Mouse (Mus musculus) forebrain, embryonic 16.5 days (tissue): Measurements from ENCODE around the gene Ergic1. TPM values are rescaled to one million over a fixed set of nuclear protein-coding genes. Genes with fewer than 3 reads are reported as not detected.

Source experiments
- ATAC-seq: fragments of 200-750 bp; cut with Nextera tagmentation; 2 replicates; pipeline ENCODE4 v1.8.0; 2017; ENCODE audit warnings: mild to moderate bottlenecking, moderate library complexity
- H3K27ac ChIP-seq: fragments of 300-500 bp; sonication (generic); 2 replicates; pipeline ENCODE4 v1.5.1; 2014; ENCODE audit warnings: low read length, control low read depth
- H3K27me3 ChIP-seq: fragments of 300-500 bp; sonication (generic); replicated peaks from 2 replicates; pipeline ENCODE4 v1.6.1; 2014; ENCODE audit warnings: low read length; ENCODE audit not compliant: control insufficient read depth, insufficient read depth
- H3K36me3 ChIP-seq: fragments of 300-500 bp; sonication (generic); 2 replicates; pipeline ENCODE4 v1.6.1; 2014; ENCODE audit not compliant: control insufficient read depth, insufficient read depth
- H3K4me1 ChIP-seq: fragments of 300-500 bp; sonication (generic); replicated peaks from 2 replicates; pipeline ENCODE4 v1.6.1; 2014; ENCODE audit warnings: low read length; ENCODE audit not compliant: control insufficient read depth, insufficient read depth
- H3K4me2 ChIP-seq: fragments of 300-500 bp; sonication (generic); 2 replicates; pipeline ENCODE4 v1.6.1; 2014; ENCODE audit warnings: mild to moderate bottlenecking, low read length, control low read depth
- H3K4me3 ChIP-seq: fragments of 300-500 bp; sonication (generic); replicated peaks from 2 replicates; pipeline ENCODE4 v1.5.1; 2014; ENCODE audit warnings: mild to moderate bottlenecking, low read length, control low read depth
- H3K9ac ChIP-seq: fragments of 300-500 bp; sonication (generic); replicated peaks from 2 replicates; pipeline ENCODE4 v1.6.1; 2014; ENCODE audit warnings: low read depth, low read length, control low read depth
- H3K9me3 ChIP-seq: fragments of 300-500 bp; sonication (generic); 2 replicates; pipeline ENCODE4 v1.6.1; 2016; ENCODE audit warnings: low read length; ENCODE audit not compliant: control insufficient read depth
- WGBS: fragments of 180-500 bp; shearing (Covaris S2); extraction: QIAGEN DNeasy Blood & Tissue Kit; methylation state at CpG from one replicate; pipeline ENCODE4 v1.1.7; 2014; 5-methylcytosine and 5-hydroxymethylcytosine counted together
- polyA plus RNA-seq: library from polyadenylated mRNA; unstranded; fragments of >200 nt; fragmentation: Nextera tagmentation; extraction: Ambion mirVana; gene quantifications from 2 replicates; pipeline ENCODE4 v1.2.1, GENCODE M21; 2015

Gene Ergic1
- polyA plus RNA-seq, 1 experiment from 2014 or later = 113 TPM

- Histone ChIP-seq H3K9me3 (no peaks in the 10 kb centered on the region), H3K27me3 (no peaks in the 10 kb centered on the region), H3K9ac (no peak overlapping the region), H3K27ac (no peak overlapping the region), H3K4me3 (no peak overlapping the region), H3K4me1 (peaks cover 10% of the 10 kb centered on the region), H3K36me3 (peaks cover 5% of the 10 kb centered on the region), H3K4me2 (no peak overlapping the region)
- no peak for ATAC-seq
- 88% methylated on average over 5 of the region's 5 CpGs for WGBS
These were observed 100.9 kb downstream of the Ergic1 start for GRCm38 (mm10) chr17:26662204-26662603.

- H3K36me3 ChIP-seq = no peaks in the 10 kb centered on the region
- 1% methylated on average over 28 of the region's 28 CpGs for WGBS
- H3K9me3 ChIP-seq = no peaks in the 10 kb centered on the region
- no peak within 1 kb of the TSS; the same call in 1 of the 2 replicates for H3K27ac ChIP-seq
- peak within 1 kb of the TSS; percentile 99 for H3K4me2 ChIP-seq
- H3K27me3 ChIP-seq = no peaks in the 10 kb centered on the region
- H3K4me1 ChIP-seq = peaks cover 10% of the 10 kb centered on the region
- H3K9ac ChIP-seq = peak within 1 kb of the TSS; percentile 71
- peak; percentile 92 for ATAC-seq
- H3K4me3 ChIP-seq = peak within 1 kb of the TSS; percentile 73
These were observed 101.8 kb downstream of the Ergic1 start, which contains the start of gene Atp6v0e for GRCm38 (mm10) chr17:26662978-26663683. Gene Atp6v0e, plus strand, starts transcription at chr17:26663231.

GRCm38 (mm10) chr17:26665600-26665999 is 104.3 kb downstream of the Ergic1 start:
- Histone ChIP-seq H3K27me3 (no peaks in the 10 kb centered on the region), H3K4me2 (no peak overlapping the region), H3K9ac (no peak overlapping the region), H3K27ac (no peak overlapping the region), H3K4me1 (peaks cover 8% of the 10 kb centered on the region), H3K36me3 (no peaks in the 10 kb centered on the region), H3K4me3 (no peak overlapping the region), H3K9me3 (no peaks in the 10 kb centered on the region)
- 84% methylated on average over 4 of the region's 4 CpGs for WGBS
- no peak for ATAC-seq

- no peak for ATAC-seq
- 60% methylated on average over 4 of the region's 4 CpGs for WGBS
- H3K9ac ChIP-seq = no peak overlapping the region
- H3K4me3 ChIP-seq = no peak overlapping the region
- 0 out of 2 replicates have a peak, but pooled peaks cover 4% of the 10 kb centered on the region for H3K4me1 ChIP-seq
- H3K36me3 ChIP-seq = no peaks in the 10 kb centered on the region
- no peaks in the 10 kb centered on the region for H3K27me3 ChIP-seq
- H3K27ac ChIP-seq = no peak overlapping the region
- H3K4me2 ChIP-seq = no peak overlapping the region
- no peaks in the 10 kb centered on the region for H3K9me3 ChIP-seq
These were observed 110.0 kb downstream of the Ergic1 start for GRCm38 (mm10) chr17:26671268-26671667.

- Histone ChIP-seq H3K4me3 (peak overlapping the region; percentile 95), H3K36me3 (0 out of 2 replicates have a peak, but pooled peaks cover 2% of the 10 kb centered on the region), H3K4me2 (peak overlapping the region; percentile 68), H3K4me1 (peaks cover 22% of the 10 kb centered on the region), H3K9me3 (no peaks in the 10 kb centered on the region), H3K27ac (peak overlapping the region; percentile 92), H3K9ac (peak overlapping the region; percentile 87), H3K27me3 (no peaks in the 10 kb centered on the region)
- 17% methylated on average over 7 of the region's 7 CpGs for WGBS
- peak; percentile 36 for ATAC-seq
These were observed 114.6 kb downstream of the Ergic1 start for GRCm38 (mm10) chr17:26675845-26676244.

- peak; percentile 96 for ATAC-seq
- Histone ChIP-seq H3K4me3 (peak overlapping the region; percentile 95), H3K9me3 (no peaks in the 10 kb centered on the region), H3K27ac (peak overlapping the region; percentile 92), H3K4me1 (peaks cover 22% of the 10 kb centered on the region), H3K27me3 (no peaks in the 10 kb centered on the region), H3K4me2 (peak overlapping the region; percentile 68), H3K36me3 (0 out of 2 replicates have a peak, but pooled peaks cover 2% of the 10 kb centered on the region), H3K9ac (peak overlapping the region; percentile 87)
- WGBS = under 1% methylated on average over 30 of the region's 30 CpGs
These were observed 114.9 kb downstream of the Ergic1 start for GRCm38 (mm10) chr17:26676252-26676615.

GRCm38 (mm10) chr17:26676616-26677376 is 115.5 kb downstream of the Ergic1 start:
- peak; percentile 88 for ATAC-seq
- peak overlapping the region; percentile 92 for H3K27ac ChIP-seq
- peak overlapping the region; percentile 87 for H3K9ac ChIP-seq
- no peaks in the 10 kb centered on the region for H3K9me3 ChIP-seq
- H3K4me1 ChIP-seq = peaks cover 22% of the 10 kb centered on the region
- peak overlapping the region; percentile 68 for H3K4me2 ChIP-seq
- H3K4me3 ChIP-seq = peak overlapping the region; percentile 95
- H3K36me3 ChIP-seq = 0 out of 2 replicates have a peak, but pooled peaks cover 2% of the 10 kb centered on the region
- WGBS = 3% methylated on average over 26 of the region's 26 CpGs
- H3K27me3 ChIP-seq = no peaks in the 10 kb centered on the region

- Histone ChIP-seq H3K4me2 (peak overlapping the region; percentile 68), H3K4me3 (no peak overlapping the region)
These were observed 116.7 kb downstream of the Ergic1 start for GRCm38 (mm10) chr17:26677711-26678637.

More at GRCm38 (mm10) chr17:26677711-26678637, 116.7 kb downstream of the Ergic1 start:
- 0 out of 2 replicates have a peak, but pooled peaks cover 3% of the 10 kb centered on the region for H3K36me3 ChIP-seq
- no peaks in the 10 kb centered on the region for H3K9me3 ChIP-seq
- H3K9ac ChIP-seq = peak overlapping the region; percentile 33
- H3K4me1 ChIP-seq = peaks cover 22% of the 10 kb centered on the region
- ATAC-seq = no peak
- H3K27ac ChIP-seq = no peak overlapping the region
- no peaks in the 10 kb centered on the region for H3K27me3 ChIP-seq
- WGBS = 76% methylated on average over 7 of the region's 7 CpGs
